Mouse (Mus musculus): ENCODE results near the gene L2hgdh. TPM values are rescaled to one million over a fixed set of nuclear protein-coding genes. Genes with fewer than 3 reads are reported as not detected.

L2hgdh gene
- total RNA-seq, 1 experiment from 2014 or later, result 0.38 TPM

DNA sequence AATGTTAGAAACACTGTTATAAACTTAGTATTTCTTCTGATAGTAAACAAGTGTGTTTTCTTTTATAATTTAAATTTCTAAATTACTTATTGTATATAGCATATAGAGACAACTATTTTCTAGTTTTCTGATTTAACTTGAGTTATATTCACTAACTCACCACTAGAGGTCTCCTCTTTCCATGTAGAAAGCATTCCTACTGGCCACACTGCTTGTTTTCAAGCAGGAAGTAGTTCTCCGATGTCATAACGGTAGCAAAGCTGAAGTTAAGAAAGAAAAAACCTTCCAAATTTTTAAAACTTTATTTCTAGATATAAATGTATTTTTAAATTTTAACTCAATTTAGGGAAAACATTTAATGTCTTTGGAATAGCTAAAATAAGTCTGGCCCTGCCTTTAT, 8.8 kb upstream of the L2hgdh start:
- peak; percentile 83; the same call in 1 of the 2 replicates for ATAC-seq (replicated peaks; ENCODE audit: insufficient number of reproducible peaks, low FRiP score, low TSS enrichment, poor library complexity, severe bottlenecking)

DNA sequence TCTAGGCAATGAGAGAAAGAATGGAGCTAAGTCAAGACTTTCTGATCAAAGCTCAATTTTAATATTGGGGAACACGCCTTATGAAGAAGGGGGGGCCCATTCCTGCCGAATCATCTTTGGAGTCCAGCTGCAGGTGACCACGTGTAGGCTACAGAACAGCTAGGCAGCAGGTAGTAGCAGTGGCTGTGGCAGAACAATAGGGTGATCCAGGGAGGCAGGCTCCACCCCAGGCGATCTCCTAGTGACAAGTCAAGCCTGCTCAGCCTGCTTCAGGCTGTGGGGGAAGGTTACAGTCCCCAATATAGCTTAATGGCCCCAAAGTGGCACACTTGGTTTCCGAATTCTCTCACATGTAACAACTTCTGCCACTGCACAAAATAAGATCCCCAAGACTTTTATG, 7.5 kb upstream of the L2hgdh start:
- no peak for ATAC-seq (replicated peaks; ENCODE audit: insufficient number of reproducible peaks, low FRiP score, low TSS enrichment, poor library complexity, severe bottlenecking)

DNA sequence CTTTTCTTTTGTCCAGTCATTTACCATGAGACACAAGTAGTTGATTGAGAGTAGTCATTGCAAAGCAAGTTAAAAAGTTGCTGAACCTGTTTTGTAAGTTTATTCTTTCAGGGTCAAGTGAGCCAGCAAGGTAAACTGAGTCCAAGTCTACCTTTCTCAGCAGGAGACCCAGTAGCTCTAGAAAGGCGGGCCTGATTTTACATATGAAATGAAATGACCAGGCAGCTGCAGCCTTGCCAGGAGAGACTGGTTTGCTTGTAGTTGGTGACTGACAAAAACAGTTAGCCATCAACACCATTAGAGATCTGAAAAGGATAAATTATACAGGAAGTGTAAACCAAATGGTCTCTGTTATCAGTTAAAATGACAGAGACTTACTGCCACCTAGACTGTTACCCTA, 5.6 kb upstream of the L2hgdh start:
- ATAC-seq (replicated peaks; ENCODE audit: insufficient number of reproducible peaks, low FRiP score, low TSS enrichment, poor library complexity, severe bottlenecking), result no peak

DNA sequence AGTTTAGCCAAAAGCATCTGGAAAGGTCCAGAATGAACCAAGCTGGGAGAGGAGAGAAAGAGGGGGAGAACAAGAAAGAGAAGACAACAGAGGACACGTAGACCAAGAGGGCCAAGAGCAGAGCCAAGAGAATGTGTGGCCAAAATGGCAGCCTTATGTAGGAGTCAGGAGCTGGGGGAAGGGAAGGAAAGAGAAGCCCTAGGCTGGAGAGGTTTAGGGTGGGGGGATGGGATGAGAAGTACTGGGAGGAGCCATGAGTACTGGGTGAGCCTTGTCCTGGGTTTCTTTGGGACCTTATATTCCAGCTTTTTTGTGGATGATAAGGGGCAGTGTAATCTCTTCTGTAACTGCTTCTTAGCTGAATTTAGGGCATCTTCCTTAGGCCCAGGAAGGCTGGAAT, 4.6 kb upstream of the L2hgdh start:
- no peak for ATAC-seq (replicated peaks; ENCODE audit: insufficient number of reproducible peaks, low FRiP score, low TSS enrichment, poor library complexity, severe bottlenecking)

DNA sequence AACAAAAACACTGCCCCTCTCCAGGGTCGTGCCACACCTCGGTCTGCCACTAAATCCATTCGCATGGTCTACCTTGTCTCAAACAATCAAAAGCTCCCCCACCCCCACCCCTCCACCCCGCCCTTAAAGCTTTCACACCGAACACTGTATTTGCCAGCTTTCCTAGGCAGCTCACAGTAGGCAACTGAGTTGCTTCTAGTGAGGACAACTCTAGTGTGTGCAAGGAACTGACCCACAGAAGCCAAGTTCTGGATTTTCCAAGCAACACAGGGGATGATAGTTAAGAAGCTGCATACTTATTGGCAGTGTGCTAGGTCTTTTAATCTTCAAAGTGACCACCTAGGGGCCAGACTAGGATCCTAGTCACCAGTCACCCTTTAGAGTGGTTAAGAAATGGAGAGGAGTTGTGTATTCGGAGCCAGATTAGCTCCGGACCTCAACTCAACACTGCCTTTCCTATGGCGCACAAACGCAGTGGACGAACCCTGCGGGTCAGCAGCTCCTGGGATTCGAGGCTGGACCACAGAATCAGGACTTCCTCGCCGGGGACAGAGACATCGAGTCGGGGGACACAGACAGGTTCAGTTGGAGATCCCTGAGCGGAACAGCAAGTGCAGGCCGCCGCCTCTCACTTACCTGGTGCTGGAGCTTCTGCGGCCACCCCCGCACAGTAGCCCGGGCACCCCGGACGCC, 509 bp downstream of the L2hgdh start:
- ATAC-seq (replicated peaks; ENCODE audit: insufficient number of reproducible peaks, low FRiP score, low TSS enrichment, poor library complexity, severe bottlenecking), result no peak

DNA sequence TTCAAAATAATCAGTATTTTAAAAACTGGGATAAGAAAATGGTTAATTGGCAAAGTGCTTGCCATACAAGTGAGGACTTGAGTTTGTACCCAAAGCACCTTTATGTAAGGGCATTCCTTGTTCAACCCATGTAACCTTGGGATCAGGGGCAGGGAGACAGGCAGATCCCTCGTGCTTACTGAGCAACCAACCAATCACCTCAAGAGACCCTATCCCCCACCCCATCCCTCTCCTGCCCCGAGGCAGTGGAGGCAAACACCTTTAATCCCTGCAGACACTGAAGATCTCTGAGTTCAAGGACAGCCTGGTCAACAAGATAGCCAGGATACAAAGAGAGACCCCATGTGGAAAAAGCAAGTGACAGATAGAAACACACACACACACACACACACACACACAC, 1.3 kb downstream of the L2hgdh start:
- no peak for ATAC-seq (replicated peaks; ENCODE audit: insufficient number of reproducible peaks, low FRiP score, low TSS enrichment, poor library complexity, severe bottlenecking)

DNA sequence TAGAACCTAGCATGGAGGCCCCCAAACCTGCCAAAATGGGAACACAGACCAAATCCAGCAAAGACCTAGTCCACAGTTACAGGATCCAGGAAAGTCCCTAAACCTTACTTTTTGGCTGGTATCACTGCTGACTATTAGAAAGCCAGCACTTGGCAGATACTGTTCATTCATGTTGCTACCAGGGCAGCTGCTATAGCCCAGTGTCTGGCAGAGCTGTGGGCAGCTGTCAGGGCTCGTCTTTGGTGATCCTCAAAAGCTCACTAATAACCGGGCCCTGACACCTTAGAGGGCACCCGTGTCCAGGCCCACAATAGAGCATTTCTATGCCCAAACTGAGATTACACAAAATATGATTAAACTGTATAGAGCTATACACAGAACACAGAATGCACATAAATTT, 1.8 kb downstream of the L2hgdh start:
- ATAC-seq (replicated peaks; ENCODE audit: insufficient number of reproducible peaks, low FRiP score, low TSS enrichment, poor library complexity, severe bottlenecking), result no peak

DNA sequence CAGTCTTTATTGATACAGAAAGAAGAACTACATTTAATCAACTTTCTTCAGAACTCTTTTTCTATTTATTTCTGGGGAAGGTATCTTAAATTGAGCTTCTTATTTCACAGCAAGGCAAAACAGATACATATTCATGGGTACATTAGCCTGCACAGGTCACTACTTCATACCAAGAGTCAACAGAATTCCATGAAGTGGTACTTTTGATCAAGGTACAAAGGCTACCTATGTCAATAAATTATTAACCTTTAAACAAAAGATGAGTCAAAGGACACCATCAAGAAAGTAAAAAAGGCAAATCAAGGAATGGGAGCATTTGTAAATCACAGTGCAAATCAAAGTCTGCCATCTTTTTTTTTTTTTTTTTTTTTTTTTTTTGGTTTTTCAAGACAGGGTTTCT, 11.0 kb downstream of the L2hgdh start:
- ATAC-seq (replicated peaks; ENCODE audit: insufficient number of reproducible peaks, low FRiP score, low TSS enrichment, poor library complexity, severe bottlenecking), result no peak

DNA sequence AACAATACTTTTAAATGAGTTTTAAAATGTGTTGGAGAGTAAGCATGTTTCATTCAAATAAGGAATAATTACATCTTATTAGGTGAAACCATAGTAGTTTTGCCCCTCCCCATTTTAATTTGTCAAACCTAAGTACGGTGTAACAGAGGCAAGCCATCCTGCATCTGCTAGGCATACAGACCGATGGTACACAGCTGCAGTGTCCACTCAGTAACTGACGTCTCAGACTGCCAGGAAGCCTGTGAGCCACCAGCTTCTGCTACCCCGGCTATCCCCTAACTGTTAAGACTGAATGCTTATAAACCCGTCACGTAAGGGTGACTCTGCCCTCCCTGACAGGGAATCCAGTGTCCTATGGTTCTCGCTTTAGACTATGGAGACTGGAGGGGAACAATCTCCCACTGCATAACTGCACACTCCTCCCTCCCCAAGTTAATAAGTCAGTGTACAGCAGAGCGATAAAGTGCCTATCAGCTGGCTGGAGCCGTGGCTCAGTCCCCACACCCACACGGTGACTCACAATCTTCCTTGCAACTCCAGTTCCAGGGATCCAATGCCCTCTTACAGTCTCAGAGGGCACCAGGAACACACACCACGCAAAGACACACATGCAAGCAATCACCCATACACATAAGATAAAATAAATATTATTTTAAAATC, 19.7 kb downstream of the L2hgdh start:
- no peak for ATAC-seq (replicated peaks; ENCODE audit: insufficient number of reproducible peaks, low FRiP score, low TSS enrichment, poor library complexity, severe bottlenecking)

DNA sequence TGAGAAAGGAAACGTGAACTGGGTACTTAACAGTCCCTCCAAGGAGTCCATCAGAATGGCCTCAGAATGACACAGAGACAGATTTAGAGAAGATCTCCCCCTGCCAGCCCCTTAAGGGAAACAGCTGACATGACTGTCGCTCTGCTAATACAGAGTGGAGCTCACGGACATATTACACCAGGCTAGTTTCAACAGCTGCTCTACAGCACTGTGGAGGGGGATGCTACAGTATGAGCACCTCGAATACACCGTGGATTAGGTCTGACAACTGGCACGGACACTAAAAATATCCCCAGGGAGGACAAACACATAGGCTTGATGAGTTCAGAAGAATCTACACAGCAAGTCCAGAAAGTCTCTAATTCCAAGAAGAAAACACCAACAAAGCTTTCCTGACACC, 26.3 kb downstream of the L2hgdh start:
- ATAC-seq (replicated peaks; ENCODE audit: insufficient number of reproducible peaks, low FRiP score, low TSS enrichment, poor library complexity, severe bottlenecking), result no peak

DNA sequence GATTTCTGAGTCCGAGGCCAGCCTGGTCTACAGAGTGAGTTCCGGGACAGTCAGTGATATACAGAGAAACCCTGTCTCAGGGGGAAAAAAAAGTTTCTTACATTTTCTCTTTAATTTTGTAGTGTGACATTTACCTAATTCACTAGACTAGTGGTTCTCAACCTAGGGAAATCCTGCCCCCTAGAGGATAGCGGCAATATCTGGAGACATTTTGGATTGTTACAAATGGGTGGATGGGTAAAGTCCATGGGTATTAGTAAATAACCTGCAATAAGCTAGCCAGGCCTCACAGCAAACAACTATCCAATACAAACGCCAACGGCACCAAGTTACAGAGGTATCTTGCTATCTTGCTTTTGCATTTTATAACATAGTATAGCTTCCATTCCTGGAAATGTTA, 27.9 kb downstream of the L2hgdh start:
- ATAC-seq (replicated peaks; ENCODE audit: insufficient number of reproducible peaks, low FRiP score, low TSS enrichment, poor library complexity, severe bottlenecking), result peak; percentile 62; the same call in 1 of the 2 replicates

DNA sequence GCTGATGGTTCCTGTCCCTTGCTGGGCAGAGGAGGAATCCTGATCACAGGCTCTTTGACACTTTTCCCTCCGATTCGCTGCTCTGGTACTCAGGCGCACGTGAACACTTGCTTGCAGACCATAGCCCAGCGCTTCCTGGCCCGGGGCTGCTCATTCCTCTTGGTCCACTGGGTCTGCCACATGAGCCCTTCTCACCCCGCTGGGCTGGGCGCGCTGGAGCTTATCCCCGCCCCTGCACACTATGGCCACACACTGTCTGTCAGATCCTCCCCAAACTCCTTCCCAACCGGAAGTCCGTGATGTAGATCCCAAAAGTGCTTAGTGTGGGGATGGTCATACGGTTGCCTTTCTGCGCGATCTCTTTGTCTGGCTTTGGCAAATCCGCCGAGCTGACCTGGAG, 31.2 kb downstream of the L2hgdh start:
- ATAC-seq (replicated peaks; ENCODE audit: insufficient number of reproducible peaks, low FRiP score, low TSS enrichment, poor library complexity, severe bottlenecking), result no peak

DNA sequence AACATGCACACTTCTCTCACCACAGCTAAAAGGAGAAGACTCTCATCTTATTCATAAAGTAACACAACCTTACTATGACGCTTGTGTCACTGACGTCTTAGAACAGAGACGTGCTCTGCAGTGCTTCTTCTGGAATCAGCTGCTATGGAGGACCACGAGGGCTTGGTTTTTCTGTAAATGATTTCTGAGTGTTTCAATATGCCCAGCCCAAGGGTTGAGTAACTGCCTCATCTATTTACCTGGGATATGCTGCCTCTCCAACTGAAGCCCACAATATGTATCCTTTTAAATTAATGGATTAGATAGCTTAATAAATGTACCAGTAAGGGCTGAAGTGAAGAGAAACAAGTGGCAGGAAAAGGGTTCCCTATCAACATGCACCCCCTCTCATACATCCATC, 34.0 kb downstream of the L2hgdh start:
- no peak for ATAC-seq (replicated peaks; ENCODE audit: insufficient number of reproducible peaks, low FRiP score, low TSS enrichment, poor library complexity, severe bottlenecking)

DNA sequence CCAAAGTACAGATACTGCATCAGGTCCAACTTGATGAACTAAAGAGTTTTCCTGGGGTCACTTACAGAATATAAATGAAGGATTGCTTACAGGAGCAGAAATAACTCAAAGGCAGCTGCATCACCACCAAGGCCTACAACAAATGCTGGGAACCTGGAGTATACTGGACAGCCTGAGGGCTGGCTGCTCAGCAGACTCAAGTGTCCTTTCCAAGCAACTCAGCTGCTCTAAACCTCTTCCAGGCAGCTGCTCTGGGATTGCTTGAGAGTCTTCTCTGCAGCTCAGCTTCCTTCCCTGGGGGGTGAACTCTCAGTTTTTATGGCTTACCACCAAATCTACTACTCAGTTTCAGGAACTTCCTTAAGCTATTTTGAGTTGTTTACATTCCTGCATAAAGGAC, 35.6 kb downstream of the L2hgdh start:
- no peak for ATAC-seq (replicated peaks; ENCODE audit: insufficient number of reproducible peaks, low FRiP score, low TSS enrichment, poor library complexity, severe bottlenecking)

DNA sequence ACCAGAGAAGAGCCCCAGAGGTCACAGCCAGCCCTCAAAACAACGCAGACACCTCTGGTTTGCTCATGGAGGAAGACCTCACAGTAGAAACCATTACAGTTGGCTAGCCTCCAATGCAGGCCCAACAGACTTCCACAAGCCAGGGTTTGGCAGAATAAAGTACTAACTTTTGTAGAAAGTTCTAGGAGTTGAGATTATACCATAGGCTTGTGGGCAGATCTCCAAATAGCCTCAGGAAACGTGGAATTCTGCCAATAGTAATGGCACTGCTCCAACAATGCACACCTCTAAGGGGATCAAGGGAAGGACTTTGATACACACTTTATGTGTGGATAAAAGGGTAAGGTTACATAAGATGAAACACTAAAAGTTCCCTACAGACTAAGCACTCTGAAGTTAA, 36.3 kb downstream of the L2hgdh start:
- ATAC-seq (replicated peaks; ENCODE audit: insufficient number of reproducible peaks, low FRiP score, low TSS enrichment, poor library complexity, severe bottlenecking), result no peak

DNA sequence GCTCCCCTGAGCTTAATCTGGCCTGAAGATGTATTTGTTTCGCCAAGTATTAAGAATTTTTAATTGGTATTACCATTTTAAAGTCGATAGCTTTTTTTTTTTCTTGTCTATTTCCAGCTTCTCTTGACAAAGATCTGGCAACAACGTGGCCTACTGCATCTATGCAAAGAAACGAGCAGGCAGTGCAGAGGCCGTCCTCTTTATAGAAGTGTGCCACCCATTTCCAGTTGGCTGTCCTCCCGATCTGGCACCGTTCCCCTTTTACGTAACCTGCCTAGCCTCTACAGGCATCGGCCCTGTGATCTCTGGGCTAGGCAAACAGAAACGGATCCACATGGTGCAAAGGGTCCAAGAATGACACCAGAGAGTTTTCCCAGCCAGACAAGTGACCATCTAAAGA, 41.1 kb downstream of the L2hgdh start:
- peak; percentile 87 for ATAC-seq (replicated peaks; ENCODE audit: insufficient number of reproducible peaks, low FRiP score, low TSS enrichment, poor library complexity, severe bottlenecking)

DNA sequence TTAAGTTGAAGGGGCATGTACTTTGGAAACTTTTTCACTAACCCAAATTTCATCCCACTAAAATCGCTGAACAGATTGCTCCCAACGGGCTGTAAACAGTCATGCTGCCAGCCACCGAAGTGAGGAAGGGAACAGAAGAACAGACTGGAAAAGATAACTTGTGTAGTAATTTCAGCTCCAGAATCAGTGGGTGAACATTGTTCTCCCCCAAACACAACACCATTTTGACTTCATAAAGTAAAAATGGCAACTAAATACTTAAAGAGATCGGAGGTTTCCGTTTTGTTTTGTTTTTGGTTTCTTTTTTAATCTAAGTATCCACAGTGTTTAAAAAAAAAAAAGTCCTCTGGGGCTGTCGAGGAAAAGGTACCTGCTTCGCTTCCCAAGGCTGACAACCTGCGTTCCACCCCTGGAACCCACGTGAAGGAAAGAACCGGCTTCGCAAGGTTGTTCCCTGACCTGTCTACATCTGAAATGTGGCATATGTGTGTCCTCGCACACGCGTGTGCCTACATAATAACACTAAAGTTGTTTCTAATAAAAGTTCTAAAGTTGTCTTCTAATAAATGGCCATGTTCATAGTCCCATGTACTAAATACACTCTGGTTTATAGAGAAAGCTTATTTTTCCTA, 41.8 kb downstream of the L2hgdh start:
- no peak for ATAC-seq (replicated peaks; ENCODE audit: insufficient number of reproducible peaks, low FRiP score, low TSS enrichment, poor library complexity, severe bottlenecking)

DNA sequence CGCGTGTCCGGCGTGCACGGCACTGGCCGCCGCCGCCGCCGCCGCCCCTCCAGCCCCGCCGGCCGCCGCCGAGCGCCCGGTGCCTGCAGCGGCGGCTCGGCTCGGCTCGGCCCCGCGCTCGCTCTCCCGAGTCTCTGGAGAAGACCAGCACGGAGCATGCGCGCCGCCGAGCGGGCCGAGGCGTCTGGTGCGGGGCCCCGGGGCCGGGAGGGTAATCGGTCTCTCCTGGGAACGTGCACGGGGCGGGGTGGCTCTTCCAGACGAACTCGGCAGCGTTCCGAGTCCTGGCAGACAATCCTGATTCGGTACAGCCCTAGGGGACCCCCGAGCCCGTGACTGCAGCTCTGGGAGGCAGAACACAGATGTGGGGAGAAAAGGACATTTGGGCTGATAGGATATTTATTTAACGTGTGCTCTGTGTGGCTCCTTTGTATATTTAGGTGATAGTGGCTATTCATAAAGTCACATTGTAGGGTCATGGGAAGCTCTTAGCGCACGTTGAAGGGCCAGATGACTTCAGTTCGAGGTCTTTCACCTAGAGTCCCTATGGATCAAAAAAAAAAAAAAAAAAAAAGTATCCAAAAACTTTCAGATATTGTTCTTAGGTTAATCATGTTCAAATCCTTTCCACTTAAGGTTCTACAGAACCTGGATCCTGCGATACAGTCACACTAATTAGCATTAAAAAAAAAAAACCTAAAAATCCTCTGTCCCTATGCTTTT, 42.4 kb downstream of the L2hgdh start:
- peak; percentile 20; the same call in 1 of the 2 replicates for ATAC-seq (replicated peaks; ENCODE audit: insufficient number of reproducible peaks, low FRiP score, low TSS enrichment, poor library complexity, severe bottlenecking)

DNA sequence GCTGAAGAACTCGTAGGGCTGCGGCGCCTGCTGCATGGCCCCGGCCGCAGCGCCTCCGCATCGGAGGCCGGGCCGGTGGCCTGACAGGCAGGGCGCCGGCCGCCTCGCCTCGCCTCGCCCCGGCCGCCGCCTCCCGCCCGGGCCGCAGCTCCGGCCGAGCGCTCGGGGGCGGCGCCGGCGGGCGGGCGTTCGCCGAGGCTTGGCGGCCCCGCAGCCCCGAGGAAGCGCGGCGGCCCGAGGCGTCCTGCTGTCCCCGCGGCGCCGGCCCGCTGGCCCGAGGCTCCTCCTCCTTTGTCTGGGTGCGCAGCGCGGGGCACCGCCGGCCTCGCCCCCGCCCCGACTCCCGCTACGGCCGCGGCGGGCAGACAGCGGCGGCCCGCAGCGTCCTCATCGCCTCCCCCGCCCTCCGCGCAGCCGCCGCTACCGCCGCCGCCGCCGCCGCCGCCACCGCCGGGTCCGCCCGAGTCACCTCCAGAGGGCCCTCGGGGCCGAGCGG, 43.1 kb downstream of the L2hgdh start, which contains the start of gene Sos2:
Gene Sos2 (minus strand): TSS at position 287 of the 496 bp plus-strand sequence.
- ATAC-seq (replicated peaks; ENCODE audit: insufficient number of reproducible peaks, low FRiP score, low TSS enrichment, poor library complexity, severe bottlenecking), result no peak

Measured in monocyte, adult 5-6 weeks (primary cell).